Mouse (Mus musculus) lung, embryonic 16.5 days (tissue): ENCODE data around the gene Gucy2g. TPM values are rescaled to one million over a fixed set of nuclear protein-coding genes. Genes with fewer than 3 reads are reported as not detected.

ENCODE experiments used
- ATAC-seq: fragments of 200-750 bp; cut with Nextera tagmentation; 2 replicates; pipeline ENCODE4 v1.8.0; 2017; ENCODE audit warnings: low read depth, mild to moderate bottlenecking, moderate library complexity
- H3K27ac ChIP-seq: fragments of 300-500 bp; sonication (generic); 2 replicates; pipeline ENCODE4 v1.5.1; 2014; ENCODE audit warnings: mild to moderate bottlenecking, control low read depth, low read length
- H3K27me3 ChIP-seq: fragments of 300-500 bp; sonication (generic); 2 replicates; pipeline ENCODE4 v1.6.1; 2014; ENCODE audit warnings: low read depth, low read length, mixed read lengths; ENCODE audit not compliant: control insufficient read depth, insufficient read depth
- H3K36me3 ChIP-seq: fragments of 300-500 bp; sonication (generic); 2 replicates; pipeline ENCODE4 v1.6.1; 2014; ENCODE audit warnings: low read length; ENCODE audit not compliant: control insufficient read depth, insufficient read depth
- H3K4me1 ChIP-seq: fragments of 300-500 bp; sonication (generic); replicated peaks from 2 replicates; pipeline ENCODE4 v1.6.1; 2014; ENCODE audit warnings: low read length, mixed read lengths; ENCODE audit not compliant: control insufficient read depth, insufficient read depth
- H3K4me2 ChIP-seq: fragments of 300-500 bp; sonication (generic); 2 replicates; pipeline ENCODE4 v1.6.1; 2014; ENCODE audit warnings: low read depth, low read length, control low read depth
- H3K4me3 ChIP-seq: fragments of 300-500 bp; sonication (generic); 2 replicates; pipeline ENCODE4 v1.5.1; 2014; ENCODE audit warnings: mild to moderate bottlenecking, low read length, control low read depth
- H3K9ac ChIP-seq: fragments of 300-500 bp; sonication (generic); 2 replicates; pipeline ENCODE4 v1.6.1; 2014; ENCODE audit warnings: low read length, control low read depth
- H3K9me3 ChIP-seq: fragments of 300-500 bp; sonication (generic); 2 replicates; pipeline ENCODE4 v1.6.1; 2016; ENCODE audit warnings: low read length; ENCODE audit not compliant: control insufficient read depth
- WGBS: fragments of 180-500 bp; shearing (Covaris S2); extraction: QIAGEN DNeasy Blood & Tissue Kit; methylation state at CpG from one replicate; pipeline ENCODE4 v1.1.7; 2014; 5-methylcytosine and 5-hydroxymethylcytosine counted together
- microRNA-seq: library from miRNA; unstranded; fragments of <30 nt; microRNA quantifications from one replicate; pipeline ENCODE4, GENCODE M21; 2016
- polyA plus RNA-seq: library from polyadenylated mRNA; unstranded; fragments of >200 nt; fragmentation: Nextera tagmentation; extraction: Ambion mirVana; gene quantifications from 2 replicates; pipeline ENCODE4 v1.2.1, GENCODE M21; 2015

Gene Gucy2g
- polyA plus RNA-seq, 1 experiment from 2014 or later, result 0.10 TPM

DNA sequence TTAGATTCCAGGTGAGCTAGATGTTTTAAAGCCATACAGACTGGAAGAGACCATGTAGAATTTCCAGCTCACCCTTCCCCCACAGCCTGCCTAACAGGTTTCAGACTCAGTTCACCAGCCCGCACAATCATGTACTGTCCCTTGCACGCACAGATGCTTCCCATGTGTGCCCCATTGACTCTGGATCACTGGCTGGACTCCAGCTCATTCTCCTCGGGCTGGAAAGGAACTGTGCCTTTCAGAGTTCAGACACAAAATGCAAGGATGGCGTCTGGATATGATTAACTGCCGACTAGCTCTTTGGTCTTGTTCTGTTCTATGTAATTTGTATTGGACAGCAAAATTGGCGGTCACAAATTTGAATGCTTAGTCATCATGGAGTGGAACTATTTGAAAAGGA lies 91.4 kb downstream of the Gucy2g start:
- WGBS, result 68% methylated on average over 6 of the region's 6 CpGs

DNA sequence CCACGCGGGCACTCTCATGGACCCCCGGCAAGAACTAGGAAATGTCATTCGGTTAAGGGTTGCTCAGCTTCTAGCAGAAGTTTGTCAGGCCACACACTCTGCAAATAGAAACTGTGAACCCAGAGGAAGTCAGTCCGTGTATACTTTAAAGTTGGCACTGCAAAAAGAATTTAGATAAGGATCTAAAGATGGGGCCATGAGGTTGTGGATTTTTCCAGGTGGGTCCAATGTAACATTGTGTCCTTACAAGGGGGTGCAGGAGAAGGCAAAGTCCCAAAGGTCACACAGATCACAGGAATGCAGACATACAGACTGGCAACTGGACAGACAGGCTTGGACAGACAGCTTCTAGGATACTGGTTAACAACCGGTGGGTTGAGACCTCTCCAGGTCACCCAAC lies 92.9 kb downstream of the Gucy2g start:
- ATAC-seq, result no peak
- peaks cover 19% of the 10 kb centered on the region; the same call in 1 of the 2 replicates for H3K4me1 ChIP-seq
- H3K27me3 ChIP-seq, result no peaks in the 10 kb centered on the region
- no peak overlapping the region for H3K9ac ChIP-seq
- H3K4me2 ChIP-seq, result no peak overlapping the region
- WGBS, result 44% methylated on average over 6 of the region's 6 CpGs
- H3K9me3 ChIP-seq, result no peaks in the 10 kb centered on the region
- no peak overlapping the region for H3K4me3 ChIP-seq
- H3K27ac ChIP-seq, result no peak overlapping the region
- H3K36me3 ChIP-seq, result no peaks in the 10 kb centered on the region

More for the DNA sequence above, 91.4 kb downstream of the Gucy2g start:
- H3K4me1 ChIP-seq, result peaks cover 10% of the 10 kb centered on the region; the same call in 1 of the 2 replicates
- no peak overlapping the region for H3K4me3 ChIP-seq
- no peak overlapping the region for H3K27ac ChIP-seq
- no peaks in the 10 kb centered on the region for H3K9me3 ChIP-seq
- H3K36me3 ChIP-seq, result no peaks in the 10 kb centered on the region
- no peak overlapping the region for H3K4me2 ChIP-seq
- H3K9ac ChIP-seq, result no peak overlapping the region
- ATAC-seq, result no peak
- no peaks in the 10 kb centered on the region for H3K27me3 ChIP-seq

Small RNA genes lying within 50 kb of the gene (microRNA-seq; reads per million reads assigned to microRNA genes)
- gene Mir6715, result 2.2 reads per million, percentile 4 among the genes with 10 or more reads in this experiment

Other genes starting within 250 kb of the Gucy2g start
- 37.4 and 37.7 TPM in 2 replicates for gene Gpam, start 114.0 kb downstream of the Gucy2g start, polyA plus RNA-seq
- gene Tectb, start 60.5 kb downstream of the Gucy2g start, polyA plus RNA-seq, result 0.30 and 0.48 TPM in 2 replicates
- 86.3 and 103 TPM in 2 replicates for gene Acsl5, start 10.7 kb upstream of the Gucy2g start, polyA plus RNA-seq
- 101 and 110 TPM in 2 replicates for gene Zdhhc6, start 74.8 kb upstream of the Gucy2g start, polyA plus RNA-seq
- 26.7 and 27.0 TPM in 2 replicates for gene Vti1a, start 75.1 kb upstream of the Gucy2g start, polyA plus RNA-seq